Mouse (Mus musculus) neural tube, embryonic 11.5 days (tissue): ENCODE measurements at regions not wholly inside any gene's neighbourhood (a gene's known extent, or its start where the extent isn't known, plus 50 kb on each side); places are given as distances from the start of the nearest gene placed in this dataset.

Source experiments
- ATAC-seq: fragments of 200-750 bp; cut with Nextera tagmentation; 2 replicates; pipeline ENCODE4 v1.8.0; 2017; ENCODE audit warnings: moderate number of reproducible peaks, mild to moderate bottlenecking, moderate TSS enrichment, moderate library complexity; ENCODE audit not compliant: insufficient read depth, low FRiP score, low TSS enrichment
- DNase-seq: peaks from one replicate; pipeline ENCODE4 v3.0.0-alpha.2; 2015; ENCODE audit warnings: low spot score
- H3K27ac ChIP-seq: fragments of 300-500 bp; sonication (generic); 2 replicates; pipeline ENCODE4 v1.5.1; 2014; ENCODE audit warnings: low read depth, mild to moderate bottlenecking, low read length
- H3K27me3 ChIP-seq: fragments of 300-500 bp; sonication (generic); 2 replicates; pipeline ENCODE4 v1.6.1; 2014; ENCODE audit warnings: mild to moderate bottlenecking, low read length, mixed read lengths; ENCODE audit not compliant: control insufficient read depth, insufficient read depth
- H3K36me3 ChIP-seq: fragments of 300-500 bp; sonication (generic); 2 replicates; pipeline ENCODE4 v1.6.1; 2014; ENCODE audit warnings: mild to moderate bottlenecking, low read length, moderate library complexity, mixed read lengths; ENCODE audit not compliant: control insufficient read depth, insufficient read depth
- H3K4me1 ChIP-seq: fragments of 300-500 bp; sonication (generic); 2 replicates; pipeline ENCODE4 v1.6.1; 2014; ENCODE audit warnings: low read length, mixed read lengths; ENCODE audit not compliant: control insufficient read depth, insufficient read depth
- H3K4me2 ChIP-seq: fragments of 300-500 bp; sonication (generic); 2 replicates; pipeline ENCODE4 v1.6.1; 2014; ENCODE audit warnings: low read depth, mild to moderate bottlenecking, moderate library complexity
- H3K4me3 ChIP-seq: fragments of 300-500 bp; sonication (generic); 2 replicates; pipeline ENCODE4 v1.5.1; 2014; ENCODE audit warnings: low read depth, low read length
- H3K9ac ChIP-seq: fragments of 300-500 bp; sonication (generic); 2 replicates; pipeline ENCODE4 v1.6.1; 2014; ENCODE audit warnings: mild to moderate bottlenecking, low read length
- H3K9me3 ChIP-seq: fragments of 300-500 bp; sonication (generic); 2 replicates; pipeline ENCODE4 v1.6.1; 2016; ENCODE audit warnings: low read length; ENCODE audit not compliant: control insufficient read depth
- WGBS: fragments of 180-500 bp; shearing (Covaris S2); extraction: QIAGEN DNeasy Blood & Tissue Kit; methylation state at CpG from one replicate; pipeline ENCODE4 v1.1.7; 2014; 5-methylcytosine and 5-hydroxymethylcytosine counted together

DNA sequence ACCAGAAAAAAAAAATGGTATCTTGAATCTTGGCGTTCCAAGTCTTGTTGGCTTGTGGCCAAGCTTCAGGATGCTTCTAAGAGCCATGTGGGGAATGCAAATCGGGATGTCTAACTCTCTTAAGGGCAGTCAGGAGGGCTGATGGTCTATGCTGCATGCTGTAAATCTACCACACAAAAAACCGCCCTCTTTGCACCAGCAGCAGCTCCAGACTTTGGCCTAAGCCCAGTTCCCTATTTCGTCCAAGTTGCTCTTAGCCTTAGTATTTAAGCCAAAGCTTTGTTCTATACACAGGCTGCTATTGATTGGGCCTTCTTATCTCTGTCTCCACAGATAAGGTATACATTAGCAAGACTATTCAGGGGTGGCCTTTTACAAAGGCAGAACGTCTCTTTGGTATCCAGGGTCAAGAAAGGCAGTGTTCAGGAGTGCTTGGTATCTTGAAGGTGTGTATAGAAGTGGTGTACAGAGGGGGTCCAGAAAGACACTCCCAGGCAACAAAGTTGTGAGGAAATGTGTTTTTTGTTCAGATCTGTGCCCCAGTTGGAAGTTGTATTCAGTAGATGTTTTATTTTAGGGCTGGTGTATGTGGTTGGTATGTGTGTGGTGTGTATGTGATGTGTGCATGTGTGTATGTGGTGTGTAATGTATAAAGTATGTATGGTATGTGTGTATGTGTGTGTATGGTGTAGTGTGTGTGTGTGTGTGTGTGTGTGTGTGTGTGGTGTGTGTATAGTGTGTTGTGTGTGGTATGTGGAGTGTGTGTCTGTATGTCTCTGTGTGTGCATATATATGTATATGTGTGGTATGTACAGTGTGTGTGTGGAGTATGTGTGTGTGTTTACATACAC lies 146.9 kb upstream of the Pik3r1 start:
- H3K9ac ChIP-seq, result no peak overlapping the region
- no peak overlapping the region for H3K4me3 ChIP-seq
- no peaks in the 10 kb centered on the region for H3K36me3 ChIP-seq
- DNase-seq (no peak), ATAC-seq (no peak)
- H3K4me2 ChIP-seq, result no peak overlapping the region
- WGBS, result 82% methylated on average over 5 of the region's 5 CpGs
- H3K27me3 ChIP-seq, result no peaks in the 10 kb centered on the region
- H3K9me3 ChIP-seq, result no peaks in the 10 kb centered on the region
- no peaks in the 10 kb centered on the region for H3K4me1 ChIP-seq
- H3K27ac ChIP-seq, result no peak overlapping the region

DNA sequence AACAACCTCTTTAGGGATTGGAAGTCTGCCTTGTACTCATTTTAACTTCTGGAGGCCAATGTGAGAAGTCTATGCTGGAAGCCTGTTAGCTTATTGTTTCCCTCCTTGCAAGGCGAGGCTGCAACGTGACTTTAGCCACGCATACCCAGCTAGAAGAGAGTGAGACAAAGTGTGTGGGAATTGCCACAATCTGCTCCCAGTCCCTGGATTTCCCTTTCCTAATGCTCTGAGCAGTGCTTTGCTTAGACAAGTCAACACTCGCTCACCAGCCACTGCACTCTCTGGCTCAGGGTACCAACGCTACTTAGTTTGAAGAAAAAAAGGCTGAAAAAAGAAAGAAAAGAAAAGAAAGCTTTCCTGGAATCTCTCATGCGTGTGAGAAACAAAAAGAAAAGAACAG lies 147.5 kb upstream of the Pik3r1 start:
- Histone ChIP-seq H3K4me3 (no peak overlapping the region), H3K9ac (no peak overlapping the region), H3K36me3 (no peaks in the 10 kb centered on the region), H3K4me2 (no peak overlapping the region), H3K27me3 (no peaks in the 10 kb centered on the region), H3K27ac (no peak overlapping the region), H3K9me3 (no peaks in the 10 kb centered on the region), H3K4me1 (no peaks in the 10 kb centered on the region)
- ATAC-seq, result no peak
- no peak for DNase-seq
- 79% methylated on average over 6 of the region's 6 CpGs for WGBS

DNA sequence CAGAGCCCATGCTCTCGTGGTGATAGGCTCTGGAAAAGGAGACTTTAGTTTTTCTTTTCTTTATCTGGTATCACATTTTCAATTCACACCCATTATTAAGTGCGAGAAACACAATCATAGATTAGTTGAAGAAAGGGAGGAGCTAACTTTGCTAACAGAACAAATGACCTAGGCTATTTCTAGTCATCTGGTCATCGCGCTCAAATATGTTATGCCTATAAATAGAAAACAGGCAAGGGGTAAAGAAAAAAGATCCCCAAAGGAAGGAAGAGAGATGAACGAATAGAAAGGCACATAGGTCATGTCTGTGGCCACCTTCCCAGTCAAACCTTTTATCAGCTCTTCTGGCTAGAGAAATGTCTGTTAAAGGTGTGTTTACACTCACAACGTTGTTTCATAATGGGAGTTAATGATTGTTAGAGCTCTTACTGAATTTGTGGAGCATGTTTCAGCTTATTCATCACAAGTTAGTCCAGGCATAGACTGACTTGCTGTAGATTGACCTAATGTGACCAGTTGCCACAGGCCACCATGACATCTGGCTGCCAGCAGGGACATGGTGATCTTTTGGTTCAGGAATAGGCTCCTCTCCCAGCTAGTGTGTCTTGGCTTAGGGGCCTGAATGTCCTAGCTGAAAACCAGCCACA lies 148.1 kb upstream of the Pik3r1 start:
- Histone ChIP-seq H3K4me3 (no peak overlapping the region), H3K9me3 (no peaks in the 10 kb centered on the region), H3K9ac (no peak overlapping the region), H3K4me1 (no peaks in the 10 kb centered on the region), H3K27ac (no peak overlapping the region), H3K36me3 (no peaks in the 10 kb centered on the region), H3K27me3 (no peaks in the 10 kb centered on the region), H3K4me2 (no peak overlapping the region)
- no peak for ATAC-seq
- DNase-seq, result no peak
- WGBS, result 79% methylated on average over 6 of the region's 6 CpGs

DNA sequence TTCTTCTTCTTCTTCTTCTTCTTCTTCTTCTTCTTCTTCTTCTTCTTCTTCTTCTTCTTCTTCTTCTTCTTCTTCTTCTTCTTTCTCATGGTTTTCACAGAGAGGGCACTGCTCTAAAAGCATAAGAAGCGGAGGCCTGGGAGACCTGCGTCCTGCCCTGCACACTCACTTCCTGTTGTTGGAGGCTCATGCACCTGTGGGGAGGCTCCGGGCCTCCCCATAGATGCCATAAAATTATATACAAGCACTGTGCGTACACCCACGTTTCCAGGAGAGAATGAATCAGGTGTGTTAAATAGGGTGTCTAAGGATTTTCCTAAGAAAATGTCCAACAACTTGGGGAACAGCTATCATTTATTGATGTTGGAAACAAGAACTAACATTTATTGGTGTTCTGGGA lies 148.9 kb upstream of the Pik3r1 start:
- no peak for ATAC-seq
- no peaks in the 10 kb centered on the region for H3K9me3 ChIP-seq
- no peaks in the 10 kb centered on the region for H3K36me3 ChIP-seq
- no peak overlapping the region for H3K4me3 ChIP-seq
- WGBS, result 91% methylated on average over 5 of the region's 5 CpGs
- no peaks in the 10 kb centered on the region for H3K4me1 ChIP-seq
- no peak overlapping the region for H3K4me2 ChIP-seq
- no peaks in the 10 kb centered on the region for H3K27me3 ChIP-seq
- H3K9ac ChIP-seq, result no peak overlapping the region
- no peak for DNase-seq
- H3K27ac ChIP-seq, result no peak overlapping the region

DNA sequence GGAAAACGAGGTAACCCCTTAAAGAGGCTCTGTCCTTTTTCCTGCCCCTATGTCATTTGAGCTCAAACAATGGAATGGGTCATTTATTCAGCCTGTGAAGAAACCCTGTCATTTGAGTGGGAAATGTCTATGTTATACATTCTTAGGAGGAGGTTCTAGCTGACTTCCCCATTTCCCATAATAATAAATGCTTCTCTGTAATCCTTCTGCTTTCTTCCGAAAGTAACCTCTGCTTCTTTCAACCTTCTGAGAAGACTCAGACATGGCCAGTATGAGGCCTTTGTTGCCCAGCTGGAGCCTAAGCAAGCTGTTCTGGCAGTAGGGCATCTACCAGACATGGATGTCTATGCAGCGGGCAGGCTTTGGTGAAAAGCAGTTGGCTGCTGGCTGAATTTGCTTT lies 150.2 kb upstream of the Pik3r1 start:
- no peaks in the 10 kb centered on the region for H3K4me1 ChIP-seq
- no peak overlapping the region for H3K4me2 ChIP-seq
- 81% methylated on average over 3 of the region's 3 CpGs for WGBS
- no peaks in the 10 kb centered on the region for H3K9me3 ChIP-seq
- H3K4me3 ChIP-seq, result no peak overlapping the region
- no peak overlapping the region for H3K9ac ChIP-seq
- ATAC-seq (no peak), DNase-seq (no peak)
- no peaks in the 10 kb centered on the region for H3K36me3 ChIP-seq
- no peaks in the 10 kb centered on the region for H3K27me3 ChIP-seq
- no peak overlapping the region for H3K27ac ChIP-seq

DNA sequence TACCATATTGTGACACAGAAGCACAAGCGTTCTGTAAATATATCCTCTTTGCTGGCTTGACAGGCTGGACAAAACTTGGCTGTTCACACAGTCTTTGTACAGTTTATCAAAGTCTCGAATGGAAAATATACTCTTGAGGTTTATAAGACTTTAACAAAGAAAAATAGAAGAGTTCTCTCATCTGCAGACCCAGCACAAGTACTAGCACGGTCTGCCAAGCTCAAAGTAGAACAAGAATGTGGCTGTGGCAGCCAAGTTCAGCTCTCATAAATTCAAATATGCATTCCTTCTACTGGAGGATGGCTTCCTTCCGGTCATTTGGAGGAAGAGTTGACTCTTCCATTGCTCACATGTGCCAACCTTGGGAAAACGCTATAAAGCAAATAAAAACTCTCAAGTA lies 151.2 kb upstream of the Pik3r1 start:
- Histone ChIP-seq H3K9me3 (no peaks in the 10 kb centered on the region), H3K27ac (no peak overlapping the region), H3K4me2 (no peak overlapping the region), H3K4me3 (no peak overlapping the region), H3K36me3 (no peaks in the 10 kb centered on the region), H3K27me3 (no peaks in the 10 kb centered on the region), H3K9ac (no peak overlapping the region), H3K4me1 (no peaks in the 10 kb centered on the region)
- 89% methylated on average over 5 of the region's 5 CpGs for WGBS
- ATAC-seq (no peak), DNase-seq (no peak)

DNA sequence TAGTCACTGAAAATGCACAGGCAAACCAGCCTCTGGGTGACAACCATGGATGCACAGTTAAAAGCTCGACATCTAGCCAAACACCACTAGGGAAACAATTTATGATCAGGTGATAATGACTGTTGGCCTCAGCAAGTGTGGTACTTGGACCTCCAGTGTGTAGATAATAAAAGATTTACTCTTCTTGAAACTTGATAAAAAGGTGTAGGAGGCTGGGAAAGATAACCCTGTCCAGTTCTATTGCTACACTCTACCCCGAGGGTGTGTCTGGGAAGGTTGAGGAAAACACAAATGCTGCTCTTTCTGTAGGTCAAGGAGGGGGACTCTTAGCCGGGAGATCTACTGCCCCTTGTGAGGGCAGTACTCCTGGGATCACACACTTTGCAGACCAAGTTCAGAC lies 152.4 kb upstream of the Pik3r1 start:
- H3K4me2 ChIP-seq, result no peak overlapping the region
- WGBS, result 85% methylated on average over 3 of the region's 3 CpGs
- ATAC-seq, result no peak

DNA sequence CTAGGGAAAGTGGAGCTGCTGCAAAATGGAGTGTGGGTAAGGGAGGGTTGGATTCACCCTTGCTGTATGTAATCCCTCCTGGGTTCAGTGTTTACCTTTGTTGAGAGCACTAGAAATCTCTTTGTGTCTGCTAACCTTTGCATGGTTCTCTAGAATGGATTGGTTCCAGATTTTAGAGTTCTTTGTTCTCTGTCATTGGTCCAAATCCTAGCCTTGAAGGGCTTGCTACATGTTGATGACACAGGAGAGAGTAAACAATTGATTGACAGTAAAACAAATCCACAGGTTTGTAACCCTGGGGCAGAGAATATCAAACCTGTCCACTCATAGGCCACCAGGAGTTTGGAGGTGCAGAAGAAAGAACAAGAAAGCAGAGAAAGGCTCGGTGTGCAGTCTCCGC lies 156.6 kb upstream of the Pik3r1 start:
- Histone ChIP-seq H3K4me3 (no peak overlapping the region), H3K9ac (no peak overlapping the region), H3K4me2 (no peak overlapping the region), H3K27ac (no peak overlapping the region), H3K4me1 (no peaks in the 10 kb centered on the region), H3K36me3 (no peaks in the 10 kb centered on the region), H3K9me3 (no peaks in the 10 kb centered on the region), H3K27me3 (no peaks in the 10 kb centered on the region)
- DNase-seq, result no peak
- no peak for ATAC-seq
- WGBS, result 98% methylated on average over 2 of the region's 2 CpGs

More for the DNA sequence above, 152.4 kb upstream of the Pik3r1 start:
- Histone ChIP-seq H3K27ac (no peak overlapping the region), H3K4me3 (no peak overlapping the region), H3K9ac (no peak overlapping the region), H3K36me3 (no peaks in the 10 kb centered on the region), H3K9me3 (no peaks in the 10 kb centered on the region), H3K4me1 (no peaks in the 10 kb centered on the region), H3K27me3 (no peaks in the 10 kb centered on the region)
- no peak for DNase-seq

DNA sequence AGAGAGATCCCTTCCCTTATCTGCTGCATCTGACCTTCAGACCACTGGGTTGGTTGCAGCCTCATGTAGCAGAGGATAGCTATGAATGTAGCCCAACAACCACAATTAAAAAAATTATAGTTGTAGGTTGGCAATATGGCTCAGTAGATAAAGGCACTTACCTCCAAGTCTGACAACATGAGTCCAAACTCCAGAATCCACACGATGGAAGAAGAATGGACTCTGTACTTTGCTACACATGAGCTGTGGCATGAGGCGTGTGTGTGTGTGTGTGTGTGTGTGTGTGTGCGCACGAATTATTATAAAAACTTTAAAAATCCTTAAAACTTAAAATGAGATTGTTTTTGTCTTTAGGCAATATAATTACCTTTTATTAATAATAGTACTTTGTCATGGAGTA lies 163.2 kb upstream of the Pik3r1 start:
- no peaks in the 10 kb centered on the region for H3K9me3 ChIP-seq
- no peaks in the 10 kb centered on the region for H3K36me3 ChIP-seq
- H3K4me1 ChIP-seq, result no peaks in the 10 kb centered on the region
- WGBS, result 95% methylated on average over 4 of the region's 4 CpGs
- ATAC-seq (no peak), DNase-seq (no peak)
- no peak overlapping the region for H3K4me2 ChIP-seq
- H3K9ac ChIP-seq, result no peak overlapping the region
- H3K27me3 ChIP-seq, result no peaks in the 10 kb centered on the region
- no peak overlapping the region for H3K27ac ChIP-seq
- no peak overlapping the region for H3K4me3 ChIP-seq
